Mouse (Mus musculus) liver, adult 2 months (tissue): ENCODE measurements around the gene B830017H08Rik. TPM values are rescaled to one million over a fixed set of nuclear protein-coding genes. Genes with fewer than 3 reads are reported as not detected.
A peak's percentile ranks its signal among the peaks of the same experiment; 100 is the strongest.

Experiments
- DNase-seq: peaks from one replicate; pipeline ENCODE4 v3.0.0-alpha.2; 2011; ENCODE audit warnings: low read depth, low spot score; ENCODE audit errors: extremely low read depth
- H3K27ac ChIP-seq: fragments of 200-500 bp; replicated peaks from 2 replicates; pipeline ENCODE4 v1.5.1; 2012; ENCODE audit warnings: low read depth, mild to moderate bottlenecking, control low read depth, inconsistent platforms, low read length; ENCODE audit not compliant: insufficient read depth
- H3K27me3 ChIP-seq: fragments of 200-500 bp; 2 replicates; pipeline ENCODE4 v1.6.1; 2012; ENCODE audit warnings: mild to moderate bottlenecking, moderate library complexity, low read length, inconsistent platforms; ENCODE audit not compliant: control insufficient read depth, insufficient read depth
- H3K36me3 ChIP-seq: fragments of 200-500 bp; 2 replicates; pipeline ENCODE4 v1.6.1; 2012; ENCODE audit warnings: low read length, inconsistent platforms; ENCODE audit not compliant: control insufficient read depth, insufficient read depth
- H3K4me1 ChIP-seq: fragments of 200-500 bp; 2 replicates; pipeline ENCODE4 v1.6.1; 2011; ENCODE audit warnings: low read length; ENCODE audit not compliant: control insufficient read depth, insufficient read depth
- H3K4me3 ChIP-seq: fragments of 200-500 bp; 2 replicates; pipeline ENCODE4 v1.5.1; 2011; ENCODE audit warnings: low read depth, mild to moderate bottlenecking, control low read depth, low read length, moderate library complexity; ENCODE audit not compliant: insufficient read depth
- H3K79me2 ChIP-seq: fragments of 200-500 bp; 2 replicates; pipeline ENCODE4 v1.6.1; 2012; ENCODE audit warnings: inconsistent platforms, mild to moderate bottlenecking, low read length, moderate library complexity; ENCODE audit not compliant: control insufficient read depth, insufficient read depth
- H3K9ac ChIP-seq: fragments of 200-500 bp; 2 replicates; pipeline ENCODE4 v1.6.1; 2012; ENCODE audit warnings: low read depth, mild to moderate bottlenecking, control low read depth, inconsistent platforms, low read length
- CTCF ChIP-seq: fragments of 200-500 bp; IDR thresholded peaks from 2 replicates; pipeline ENCODE4 v1.5.1; 2011; ENCODE audit warnings: low read depth, low read length, control low read depth
- POLR2A ChIP-seq: fragments of 200-500 bp; IDR thresholded peaks from 2 replicates; pipeline ENCODE4 v1.6.1; 2011; ENCODE audit warnings: low read length, control low read depth; ENCODE audit not compliant: insufficient read depth; ENCODE audit errors: extremely low read depth
- WGBS: fragments of 180-500 bp; shearing (Covaris S2); methylation state at CpG from one replicate; pipeline ENCODE4 v1.1.7; 2018; 5-methylcytosine and 5-hydroxymethylcytosine counted together
- polyA plus RNA-seq: library from polyadenylated mRNA; depleted of rRNA; stranded (reverse); fragments of >200 nt; gene quantifications from 2 replicates; pipeline ENCODE4 v1.2.3, GENCODE M21; 2012; rRNA removed
- total RNA-seq: library from RNA; depleted of rRNA; stranded (reverse); fragments of >200 nt; gene quantifications from 2 replicates; pipeline ENCODE4 v1.2.3, GENCODE M21; 2014; rRNA removed

B830017H08Rik gene
- total and polyA plus RNA-seq, 2 experiments, result not detected

DNA sequence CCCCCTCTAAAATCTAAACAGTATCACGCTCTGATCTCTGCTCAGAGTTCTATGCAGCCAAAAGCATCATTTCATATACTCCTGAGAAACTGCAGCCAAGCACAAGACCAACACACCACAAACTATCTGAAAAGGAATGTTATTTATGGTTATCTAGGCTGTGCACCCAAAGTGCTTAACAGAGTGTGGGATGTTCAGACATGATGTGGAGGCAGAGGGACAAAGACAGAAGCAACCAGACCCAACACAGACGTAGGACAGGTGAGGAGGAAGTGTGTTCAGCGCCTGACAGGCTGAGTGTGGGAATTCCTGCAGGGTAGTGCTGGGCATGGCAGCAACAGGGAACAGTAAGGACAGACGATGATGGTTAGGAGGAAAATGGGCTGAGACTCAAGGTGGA lies 46.6 kb downstream of the B830017H08Rik start:
- H3K9ac ChIP-seq, result no peak overlapping the region
- WGBS, result 74% methylated on average over 4 of the region's 4 CpGs
- peaks cover 55% of the 10 kb centered on the region for H3K79me2 ChIP-seq
- H3K27me3 ChIP-seq, result no peaks in the 10 kb centered on the region
- H3K4me1 ChIP-seq, result peaks cover 21% of the 10 kb centered on the region
- no peak overlapping the region for H3K4me3 ChIP-seq
- no peaks in the 10 kb centered on the region for H3K36me3 ChIP-seq
- DNase-seq, result no peak
- H3K27ac ChIP-seq, result no peak overlapping the region
- TF ChIP-seq POLR2A (no peak), CTCF (no peak)

DNA sequence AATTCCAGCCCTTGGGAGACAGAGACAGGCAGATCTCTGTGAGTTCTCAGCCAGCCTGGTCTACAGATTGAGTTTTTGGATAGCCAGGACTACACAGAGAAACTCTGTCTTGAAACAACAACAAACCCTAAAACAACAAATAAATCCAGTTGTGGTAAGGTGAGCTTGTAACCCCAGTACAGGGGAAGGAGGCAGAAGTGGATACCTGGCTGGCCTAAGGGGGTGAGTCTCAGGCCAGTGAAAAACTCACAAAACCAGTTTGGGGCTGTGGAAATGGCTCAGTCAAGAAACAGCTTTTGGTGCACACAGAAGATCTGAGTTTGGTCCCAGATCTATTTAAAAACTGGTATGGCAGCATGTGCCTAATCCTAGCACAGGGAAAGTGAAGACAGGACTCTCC lies 49.3 kb downstream of the B830017H08Rik start:
- Histone ChIP-seq H3K4me3 (no peak overlapping the region), H3K4me1 (peaks cover 29% of the 10 kb centered on the region), H3K27me3 (no peaks in the 10 kb centered on the region), H3K79me2 (peaks cover 69% of the 10 kb centered on the region), H3K36me3 (no peaks in the 10 kb centered on the region), H3K9ac (no peak overlapping the region), H3K27ac (no peak overlapping the region)
- DNase-seq, result no peak
- TF ChIP-seq CTCF (no peak), POLR2A (no peak)

DNA sequence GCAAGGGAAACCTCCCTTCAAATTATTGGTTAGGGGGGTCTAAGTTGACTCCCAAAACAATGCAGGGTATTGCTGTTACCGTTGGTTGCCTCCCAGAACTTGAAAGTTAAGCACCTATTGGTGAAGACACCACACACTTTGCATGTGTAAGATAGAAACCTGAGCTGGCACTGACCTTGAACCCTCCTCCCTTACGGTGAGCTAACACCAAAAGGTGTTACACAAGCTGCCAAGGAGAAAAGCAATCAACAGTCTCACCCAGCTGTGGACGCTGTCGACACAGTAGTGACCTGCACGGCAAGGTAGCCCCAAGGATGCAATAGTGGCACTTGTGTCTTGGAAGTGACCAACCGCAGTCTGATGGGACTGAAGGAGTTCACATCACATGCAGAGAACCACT lies 51.2 kb downstream of the B830017H08Rik start:
- Histone ChIP-seq H3K36me3 (no peaks in the 10 kb centered on the region), H3K27me3 (no peaks in the 10 kb centered on the region), H3K9ac (no peak overlapping the region), H3K27ac (no peak overlapping the region), H3K4me3 (no peak overlapping the region), H3K79me2 (peaks cover 57% of the 10 kb centered on the region), H3K4me1 (peaks cover 29% of the 10 kb centered on the region)
- TF ChIP-seq POLR2A, result no peak
- TF ChIP-seq CTCF, result no peak
- 34% methylated on average over 6 of the region's 6 CpGs for WGBS
- DNase-seq, result peak; percentile 62

Other genes starting within 250 kb of the B830017H08Rik start
- gene Slc7a4, start 249.9 kb upstream of the B830017H08Rik start, total RNA-seq, result 0.74 TPM in 2 replicates
- gene Slc7a4, start 249.9 kb upstream of the B830017H08Rik start, polyA plus RNA-seq, result 1.9 and 5.3 TPM in 2 replicates
- gene Smpd4, start 213.8 kb upstream of the B830017H08Rik start, total RNA-seq, result 3.6 and 6.0 TPM in 2 replicates
- gene Smpd4, start 213.8 kb upstream of the B830017H08Rik start, polyA plus RNA-seq, result 15.2 and 26.9 TPM in 2 replicates
- not detected in 2 replicates for gene Ccdc74a, start 186.7 kb upstream of the B830017H08Rik start, total RNA-seq
- not detected in 2 replicates for gene Ccdc74a, start 186.7 kb upstream of the B830017H08Rik start, polyA plus RNA-seq
- gene Med15, start 100.2 kb upstream of the B830017H08Rik start, total RNA-seq, result 14.8 and 23.4 TPM in 2 replicates
- gene Med15, start 100.2 kb upstream of the B830017H08Rik start, polyA plus RNA-seq, result 32.6 and 49.7 TPM in 2 replicates
- 9.7 and 10.2 TPM in 2 replicates for gene Klhl22, start 73.5 kb upstream of the B830017H08Rik start, total RNA-seq
- gene Klhl22, start 73.5 kb upstream of the B830017H08Rik start, polyA plus RNA-seq, result 25.5 and 28.2 TPM in 2 replicates
- gene Scarf2, start 35.8 kb upstream of the B830017H08Rik start, total RNA-seq, result 1.8 and 2.3 TPM in 2 replicates
- 6.2 and 7.7 TPM in 2 replicates for gene Scarf2, start 35.8 kb upstream of the B830017H08Rik start, polyA plus RNA-seq
- 0.27 and 1.0 TPM in 2 replicates for gene Car15, start 5.2 kb downstream of the B830017H08Rik start, total RNA-seq
- 1.6 and 3.7 TPM in 2 replicates for gene Car15, start 5.2 kb downstream of the B830017H08Rik start, polyA plus RNA-seq
- 0.07 and 0.09 TPM in 2 replicates for gene Gm20518, start 58.5 kb downstream of the B830017H08Rik start, total RNA-seq
- gene Gm20518, start 58.5 kb downstream of the B830017H08Rik start, polyA plus RNA-seq, result 0.17 and 0.34 TPM in 2 replicates
- gene Tssk1, start 61.1 kb downstream of the B830017H08Rik start, total RNA-seq, result 0.09 and 0.20 TPM in 2 replicates
- gene Tssk1, start 61.1 kb downstream of the B830017H08Rik start, polyA plus RNA-seq, result 0.04 and 0.06 TPM in 2 replicates
- gene Dgcr2, start 65.4 kb downstream of the B830017H08Rik start, total RNA-seq, result 31.6 and 44.7 TPM in 2 replicates
- 82.2 and 97.1 TPM in 2 replicates for gene Dgcr2, start 65.4 kb downstream of the B830017H08Rik start, polyA plus RNA-seq
- gene Tssk2, start 65.5 kb downstream of the B830017H08Rik start, total RNA-seq, result not detected in 2 replicates
- gene Tssk2, start 65.5 kb downstream of the B830017H08Rik start, polyA plus RNA-seq, result not detected in 2 replicates
- gene Ess2, start 78.2 kb downstream of the B830017H08Rik start, total RNA-seq, result 3.4 and 3.9 TPM in 2 replicates
- gene Ess2, start 78.2 kb downstream of the B830017H08Rik start, polyA plus RNA-seq, result 6.0 and 8.7 TPM in 2 replicates
- not detected in 2 replicates for gene Gsc2, start 81.9 kb downstream of the B830017H08Rik start, total RNA-seq
- not detected in 2 replicates for gene Gsc2, start 81.9 kb downstream of the B830017H08Rik start, polyA plus RNA-seq
- 164 and 194 TPM in 2 replicates for gene Slc25a1, start 95.1 kb downstream of the B830017H08Rik start, total RNA-seq
- 364 and 373 TPM in 2 replicates for gene Slc25a1, start 95.1 kb downstream of the B830017H08Rik start, polyA plus RNA-seq
- not detected in 2 replicates for gene Vpreb2, start 147.3 kb downstream of the B830017H08Rik start, total RNA-seq
- not detected in 2 replicates for gene Vpreb2, start 147.3 kb downstream of the B830017H08Rik start, polyA plus RNA-seq
- gene Dgcr6, start 219.7 kb downstream of the B830017H08Rik start, total RNA-seq, result 45.3 and 45.9 TPM in 2 replicates
- gene Dgcr6, start 219.7 kb downstream of the B830017H08Rik start, polyA plus RNA-seq, result 103 and 121 TPM in 2 replicates